Mouse (Mus musculus) layer of hippocampus, postnatal 25 days (tissue): ENCODE data around the gene Senp5. TPM values are rescaled to one million over a fixed set of nuclear protein-coding genes. Genes with fewer than 3 reads are reported as not detected.

Experiments
- DNase-seq, 2 experiments: peaks; one replicate each; pipeline ENCODE4 v3.0.0; 2022; ENCODE audit warnings: mixed read lengths in 2 of 2, low spot score in 1 of 2; ENCODE audit errors: extremely low spot score in 1 of 2
- total RNA-seq, 2 experiments: library from RNA; stranded (reverse); gene quantifications; 2 replicates each; pipeline ENCODE4 v1.2.3; 2021

Senp5 gene
- total RNA-seq, 2 experiments from 2014 or later, result 39.4 to 40.4 TPM

- peak; percentile 67 to 85 for DNase-seq
These were observed 59.1 kb downstream of the Senp5 start for GRCm38 (mm10) chr16:31943980-31944379.

GRCm38 (mm10) chr16:31940586-31940985 lies 62.5 kb downstream of the Senp5 start:
- DNase-seq, result no peak

- no peak for DNase-seq
These were observed 64.2 kb downstream of the Senp5 start for GRCm38 (mm10) chr16:31938856-31939255.

- no peak for DNase-seq
These were observed 66.5 kb downstream of the Senp5 start for GRCm38 (mm10) chr16:31936568-31936967.

GRCm38 (mm10) chr16:31935091-31935979 lies 67.8 kb downstream of the Senp5 start:
- DNase-seq, result no peak

- no peak for DNase-seq
These were observed 68.5 kb downstream of the Senp5 start for GRCm38 (mm10) chr16:31934550-31935010.

GRCm38 (mm10) chr16:31933751-31934549 lies 69.1 kb downstream of the Senp5 start, which contains the start of gene Pigz:
Gene Pigz, plus strand, starts transcription at chr16:31933851.
- DNase-seq, result peak in 1 of 2 experiments; percentile 50

GRCm38 (mm10) chr16:31932840-31933697 lies 70.0 kb downstream of the Senp5 start:
- DNase-seq, result peak; percentile 78 to 80

- DNase-seq, result no peak
These were observed 70.8 kb downstream of the Senp5 start for GRCm38 (mm10) chr16:31932255-31932654.

- no peak for DNase-seq
These were observed 71.8 kb downstream of the Senp5 start for GRCm38 (mm10) chr16:31931330-31931729.

GRCm38 (mm10) chr16:31927412-31927811 lies 75.7 kb downstream of the Senp5 start:
- no peak for DNase-seq

GRCm38 (mm10) chr16:31926547-31927182 lies 76.4 kb downstream of the Senp5 start:
- no peak for DNase-seq

GRCm38 (mm10) chr16:31926091-31926490 lies 77.0 kb downstream of the Senp5 start:
- no peak for DNase-seq

- no peak for DNase-seq
These were observed 78.7 kb downstream of the Senp5 start for GRCm38 (mm10) chr16:31924368-31924767.

GRCm38 (mm10) chr16:31918248-31918724 lies 84.8 kb downstream of the Senp5 start:
- DNase-seq, result peak; percentile 61 to 85

GRCm38 (mm10) chr16:31917776-31918175 lies 85.3 kb downstream of the Senp5 start:
- no peak for DNase-seq

GRCm38 (mm10) chr16:31910281-31910847 lies 92.7 kb downstream of the Senp5 start:
- DNase-seq, result no peak
